Mouse (Mus musculus) heart, postnatal 0 days (tissue): ENCODE measurements at regions not wholly inside any gene's neighbourhood (a gene's known extent, or its start where the extent isn't known, plus 50 kb on each side); places are given as distances from the start of the nearest gene placed in this dataset.

Experiments used
- ATAC-seq: fragments of 200-750 bp; cut with Nextera tagmentation; 2 replicates; pipeline ENCODE4 v1.8.0; 2017; ENCODE audit warnings: low read depth, moderate number of reproducible peaks, moderate library complexity; ENCODE audit not compliant: insufficient read depth
- DNase-seq: peaks from one replicate; pipeline ENCODE4 v3.0.0-alpha.2; 2016; ENCODE audit warnings: low spot score
- H3K27ac ChIP-seq: fragments of 300-500 bp; sonication (generic); 2 replicates; pipeline ENCODE4 v1.5.1; 2014; ENCODE audit warnings: low read depth, mild to moderate bottlenecking
- H3K27me3 ChIP-seq: fragments of 300-500 bp; sonication (generic); 2 replicates; pipeline ENCODE4 v1.6.1; 2014; ENCODE audit warnings: low read length, mixed read lengths; ENCODE audit not compliant: control insufficient read depth, insufficient read depth
- H3K36me3 ChIP-seq: fragments of 300-500 bp; sonication (generic); replicated peaks from 2 replicates; pipeline ENCODE4 v1.6.1; 2014; ENCODE audit warnings: low read length, mixed read lengths; ENCODE audit not compliant: control insufficient read depth, insufficient read depth
- H3K4me1 ChIP-seq: fragments of 300-500 bp; sonication (generic); 2 replicates; pipeline ENCODE4 v1.6.1; 2014; ENCODE audit warnings: antibody characterized with exemption; ENCODE audit not compliant: control insufficient read depth, insufficient read depth
- H3K4me2 ChIP-seq: fragments of 300-500 bp; sonication (generic); 2 replicates; pipeline ENCODE4 v1.6.1; 2014; ENCODE audit warnings: low read depth, mild to moderate bottlenecking, low read length, moderate library complexity
- H3K4me3 ChIP-seq: fragments of 300-500 bp; sonication (generic); 2 replicates; pipeline ENCODE4 v1.5.1; 2014; ENCODE audit warnings: low read depth, low read length
- H3K9ac ChIP-seq: fragments of 300-500 bp; sonication (generic); replicated peaks from 2 replicates; pipeline ENCODE4 v1.6.1; 2014; ENCODE audit warnings: low read depth, low read length, mixed read lengths
- H3K9me3 ChIP-seq: fragments of 300-500 bp; sonication (generic); replicated peaks from 2 replicates; pipeline ENCODE4 v1.6.1; 2016; ENCODE audit warnings: low read length; ENCODE audit not compliant: control insufficient read depth
- CTCF ChIP-seq: IDR thresholded peaks from 2 replicates; pipeline ENCODE4 v1.5.1; 2016; ENCODE audit warnings: antibody characterized with exemption, control low read depth, low read depth
- EP300 ChIP-seq: IDR thresholded peaks from 2 replicates; pipeline ENCODE4 v1.6.1; 2016; ENCODE audit warnings: antibody characterized with exemption, low read depth
- WGBS: fragments of 180-500 bp; shearing (Covaris S2); extraction: QIAGEN DNeasy Blood & Tissue Kit; methylation state at CpG from one replicate; pipeline ENCODE4 v1.1.7; 2014; 5-methylcytosine and 5-hydroxymethylcytosine counted together

- no peak for TF ChIP-seq EP300
- TF ChIP-seq CTCF: no peak
- WGBS: 54% methylated on average over 2 of the region's 2 CpGs
- H3K27me3 ChIP-seq: no peaks in the 10 kb centered on the region
- H3K4me1 ChIP-seq: no peaks in the 10 kb centered on the region
- no peak for DNase-seq
- H3K4me3 ChIP-seq: no peak overlapping the region
- H3K4me2 ChIP-seq: no peak overlapping the region
- H3K27ac ChIP-seq: no peak overlapping the region
- H3K9me3 ChIP-seq: no peaks in the 10 kb centered on the region
- no peak for ATAC-seq
- no peak overlapping the region for H3K9ac ChIP-seq
- no peaks in the 10 kb centered on the region for H3K36me3 ChIP-seq
Measured at GRCm38 (mm10) chr12:10658826-10659225, 268.3 kb downstream of the Rdh14 start.

GRCm38 (mm10) chr12:10686747-10687146 is 296.2 kb downstream of the Rdh14 start:
- no peak overlapping the region for H3K4me3 ChIP-seq
- H3K36me3 ChIP-seq: no peaks in the 10 kb centered on the region
- no peak overlapping the region for H3K9ac ChIP-seq
- ATAC-seq (no peak), DNase-seq (no peak)
- H3K27ac ChIP-seq: no peak overlapping the region
- H3K9me3 ChIP-seq: no peaks in the 10 kb centered on the region
- TF ChIP-seq EP300: no peak
- TF ChIP-seq CTCF: no peak
- no peak overlapping the region for H3K4me2 ChIP-seq
- 78% methylated on average over 4 of the region's 4 CpGs for WGBS
- no peaks in the 10 kb centered on the region for H3K27me3 ChIP-seq
- no peaks in the 10 kb centered on the region for H3K4me1 ChIP-seq
